Mouse (Mus musculus) cerebellum, postnatal 14 days (tissue): ENCODE results near the gene Hoxd4.

Source experiments
- DNase-seq, 2 experiments: peaks; one replicate each; pipeline ENCODE4 v3.0.0; 2021; ENCODE audit warnings: mixed read lengths in 2 of 2

Hoxd4 gene

DNA sequence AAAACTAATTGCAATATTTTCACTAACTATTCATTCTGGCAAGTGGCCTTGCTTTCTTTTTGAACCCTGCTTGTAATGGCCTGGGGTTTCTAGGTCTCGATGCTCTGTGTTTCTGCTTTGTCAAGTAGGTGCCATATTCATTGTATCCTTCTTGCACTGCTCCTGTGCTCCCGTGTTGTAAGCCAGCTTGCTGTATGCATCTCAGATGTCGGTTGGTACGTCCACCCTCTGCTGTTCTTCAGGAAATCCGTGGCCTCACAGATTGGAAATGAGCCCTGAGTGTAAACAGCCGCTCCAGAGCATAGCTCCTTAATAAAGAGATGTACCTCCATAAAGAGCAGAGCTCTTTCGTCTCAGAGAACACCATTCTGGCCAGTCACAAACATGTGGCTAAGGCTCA, 4.1 kb upstream of the Hoxd4 start:
- DNase-seq, result no peak

DNA sequence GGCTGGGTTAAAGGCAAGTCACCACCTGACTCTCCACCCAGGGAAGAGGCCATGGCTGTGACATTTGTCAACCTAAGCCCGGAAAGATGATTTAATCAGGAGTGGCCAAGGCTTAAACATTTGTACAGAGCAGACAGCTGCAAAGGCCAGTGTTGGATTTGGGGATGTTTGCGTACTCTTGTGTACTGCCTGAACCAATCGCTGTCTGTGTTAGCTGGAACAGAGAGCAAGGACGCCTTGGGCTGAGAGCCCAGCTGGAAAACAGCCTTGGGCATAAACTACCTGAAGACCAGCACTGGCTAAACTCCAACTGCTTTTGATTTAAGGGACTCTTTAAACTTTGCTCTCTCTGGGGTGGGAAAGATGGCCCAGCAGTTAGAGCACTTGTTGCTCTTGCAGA, 3.1 kb upstream of the Hoxd4 start:
- DNase-seq, result no peak

DNA sequence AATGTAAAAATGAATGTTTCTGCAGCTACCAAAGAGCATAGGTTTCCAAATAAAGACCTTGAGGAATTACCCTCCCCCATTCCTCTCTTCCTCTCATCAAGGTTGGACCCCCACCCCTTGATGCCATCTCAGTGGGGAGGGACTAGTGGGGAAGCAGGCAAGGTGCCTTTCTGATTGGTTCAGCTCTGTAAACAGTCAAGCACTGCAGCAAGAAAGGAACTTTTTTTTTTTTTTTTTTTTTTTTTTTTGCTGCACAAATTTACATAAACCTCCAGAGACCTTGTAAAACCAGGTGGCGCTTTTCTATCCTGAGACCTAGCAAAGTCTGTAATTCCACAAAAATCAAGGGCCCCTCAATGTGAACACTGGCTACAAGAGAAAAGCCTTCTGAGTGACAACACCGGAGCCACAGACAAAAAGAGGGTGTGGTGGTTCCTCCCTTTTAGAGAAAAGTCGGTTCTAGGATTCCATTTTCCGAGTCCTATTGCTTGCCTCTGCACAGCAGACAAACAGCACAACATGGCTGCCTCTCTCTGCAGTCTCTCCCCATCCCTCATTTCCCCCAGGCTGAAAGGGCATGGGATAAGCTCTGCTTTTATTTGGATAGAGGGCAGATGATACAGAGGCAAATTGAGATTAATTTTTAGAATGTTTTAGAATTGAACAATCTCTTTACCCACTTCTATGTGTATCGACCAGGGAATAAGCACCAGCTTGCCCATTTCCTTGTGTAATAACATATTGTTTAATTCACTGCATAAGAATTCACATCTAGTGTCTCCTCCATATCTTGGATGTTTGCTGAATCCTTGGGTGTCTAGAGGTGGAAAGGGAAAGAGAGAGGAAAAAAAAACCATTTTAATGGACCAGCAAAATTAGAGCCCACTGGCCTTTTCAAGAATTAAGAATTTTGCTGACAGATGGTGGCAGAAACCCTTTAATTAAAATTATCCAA, 2.0 kb upstream of the Hoxd4 start:
- no peak for DNase-seq

DNA sequence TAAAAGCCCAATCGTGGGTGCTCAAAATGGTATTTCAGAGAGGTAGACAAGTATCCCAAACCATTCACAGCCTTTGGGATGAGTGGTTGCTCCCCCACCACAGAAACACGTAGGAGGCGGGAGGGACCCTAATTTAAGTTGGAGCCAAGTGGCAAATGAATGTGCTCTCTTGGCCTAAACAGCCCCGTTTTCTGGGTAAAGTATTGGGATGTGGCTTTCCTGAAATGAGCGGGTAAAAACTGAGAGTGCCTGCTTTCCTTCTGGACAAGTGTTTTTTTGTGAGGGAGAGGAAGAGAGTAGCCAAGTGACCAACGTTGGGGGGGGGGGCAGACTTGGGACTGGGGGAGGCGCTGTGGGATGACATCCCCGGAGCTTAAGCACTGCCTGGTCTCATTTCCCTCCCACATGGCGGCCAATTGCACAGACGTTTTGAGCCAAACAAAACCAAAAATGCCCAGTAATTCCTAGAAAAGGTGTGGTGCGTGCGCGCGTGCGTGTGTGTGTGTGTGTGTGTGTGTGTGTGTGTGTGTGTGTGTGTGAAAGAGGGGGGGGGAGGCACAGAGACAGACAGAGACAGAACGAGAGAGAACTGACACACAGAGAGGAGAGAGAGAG, 693 bp upstream of the Hoxd4 start:
- DNase-seq, result no peak

DNA sequence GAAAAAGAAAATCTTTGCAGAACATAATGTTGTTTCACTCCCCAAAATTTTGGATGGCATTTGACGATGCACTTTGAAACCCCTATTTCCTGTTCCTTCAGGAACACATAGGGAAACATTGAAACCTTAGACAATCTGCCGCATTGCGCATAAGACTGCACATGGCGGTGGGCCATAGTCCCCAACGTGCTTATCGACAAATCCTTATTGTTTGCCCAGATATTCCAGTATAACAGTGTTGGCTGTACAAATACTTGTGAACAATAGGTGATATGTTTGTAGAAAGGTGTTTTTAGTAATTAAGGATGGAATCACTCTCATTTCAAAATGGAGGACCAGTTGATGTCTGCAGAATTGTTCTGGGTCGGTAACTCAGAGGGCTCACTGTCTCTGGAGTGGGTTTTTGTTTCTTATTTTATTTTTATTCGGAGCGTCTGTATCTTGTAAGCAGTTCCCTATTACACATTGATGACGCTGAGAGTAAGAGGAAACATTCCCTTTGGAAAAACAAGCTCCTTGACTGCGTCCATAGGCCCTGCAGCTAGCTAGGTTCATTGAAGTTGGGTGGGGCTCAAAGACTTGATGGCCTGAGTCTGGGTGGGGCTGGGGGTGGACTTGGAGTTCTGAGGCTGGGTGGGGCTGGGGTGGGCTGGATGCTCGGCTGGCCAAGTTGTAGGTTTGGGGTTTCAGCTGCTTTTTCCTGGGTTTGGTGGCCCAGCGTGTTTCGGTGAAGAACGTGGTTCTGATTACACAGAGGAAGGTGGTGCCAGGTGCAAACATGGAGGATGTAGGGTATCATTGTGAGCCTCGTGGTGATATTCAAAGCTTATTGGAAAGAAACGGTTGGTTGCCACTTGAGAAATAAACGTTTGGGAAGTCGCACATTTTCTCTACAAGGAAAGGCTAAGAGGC, 1.8 kb downstream of the Hoxd4 start:
- DNase-seq, result no peak

DNA sequence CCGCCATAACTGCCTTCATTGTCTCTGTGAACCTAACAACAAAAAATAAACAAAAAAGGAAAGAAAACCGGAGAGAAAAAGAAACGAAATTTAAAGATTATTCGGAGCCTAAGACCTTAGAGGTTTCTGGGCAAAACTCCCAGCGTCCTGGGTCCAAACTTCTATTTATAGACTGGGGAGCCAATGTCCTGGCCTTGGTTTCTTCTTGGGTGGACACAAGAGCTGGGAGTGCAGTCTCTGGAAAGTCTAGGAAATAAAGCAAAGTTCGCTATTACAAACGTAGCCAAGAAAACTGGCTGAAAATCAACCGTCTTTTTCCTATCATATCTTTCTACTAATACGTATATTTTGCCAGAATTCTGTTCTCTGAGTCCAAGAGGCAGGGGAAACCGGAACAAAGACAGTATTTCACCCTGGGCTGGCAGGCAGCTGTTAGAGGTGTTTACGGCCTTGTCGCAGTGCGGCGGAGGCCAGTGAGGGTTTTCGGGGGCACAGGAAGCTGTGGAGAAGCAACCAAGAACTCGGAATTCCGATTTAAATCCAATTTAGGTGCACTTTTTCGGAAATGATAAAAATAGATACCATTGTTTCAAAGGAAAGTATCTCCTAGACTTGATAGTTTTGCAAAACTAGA, 2.5 kb downstream of the Hoxd4 start:
- no peak for DNase-seq

DNA sequence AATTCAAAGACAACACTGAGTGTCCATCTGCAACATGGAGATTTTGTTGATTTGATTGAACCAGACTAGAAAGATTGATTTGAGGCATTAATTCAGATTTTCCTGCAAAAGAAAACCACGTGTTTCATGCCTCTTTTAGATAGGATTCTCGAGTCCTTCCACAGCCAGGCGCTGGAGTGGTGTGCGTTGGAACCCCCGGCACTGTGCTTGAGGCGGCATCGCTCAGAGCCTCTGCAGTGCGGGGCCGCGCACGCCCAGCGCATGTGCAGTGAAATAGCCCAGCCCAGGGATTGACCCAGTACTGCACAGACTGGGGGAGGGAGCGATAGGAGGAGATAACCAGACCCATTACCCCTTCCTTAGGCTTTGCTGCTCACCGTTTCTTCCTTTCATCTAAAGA, 3.2 kb downstream of the Hoxd4 start:
- no peak for DNase-seq

DNA sequence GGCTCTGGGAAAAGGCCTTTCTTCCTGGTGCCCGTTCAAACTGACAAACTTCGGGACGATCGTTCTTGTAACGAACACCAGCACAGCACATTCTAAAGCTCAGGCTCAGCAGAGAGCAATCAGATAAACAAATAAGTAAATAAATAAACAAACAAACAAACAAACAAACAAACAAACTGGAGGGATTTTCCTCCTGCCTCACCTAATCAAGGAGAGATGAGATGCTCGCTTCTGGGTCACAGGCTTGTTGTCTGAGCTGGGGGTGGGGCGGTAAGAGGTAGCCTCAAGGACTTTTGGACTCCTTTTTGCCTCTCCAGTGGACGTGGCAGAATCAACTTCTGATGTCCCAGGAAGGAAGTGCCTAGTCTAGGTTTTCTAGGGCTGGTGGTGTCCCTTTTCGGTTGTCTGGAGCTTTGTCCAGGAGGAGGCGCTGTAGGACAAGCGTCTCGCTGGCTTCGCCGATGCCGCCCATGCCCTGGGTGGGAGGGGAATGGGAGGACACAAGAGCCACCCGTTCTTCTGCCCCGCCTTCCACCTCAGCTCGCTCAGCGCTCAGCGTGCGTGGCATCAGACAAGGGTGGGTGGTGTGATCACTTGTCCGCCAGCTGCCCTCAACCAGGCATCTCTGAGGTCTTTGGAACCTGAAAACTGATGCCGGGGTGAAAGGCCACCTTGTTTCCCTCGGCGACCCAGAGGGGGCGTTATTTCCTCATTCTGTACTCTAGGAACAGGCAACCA, 3.9 kb downstream of the Hoxd4 start:
- peak; percentile 86 to 95 for DNase-seq

DNA sequence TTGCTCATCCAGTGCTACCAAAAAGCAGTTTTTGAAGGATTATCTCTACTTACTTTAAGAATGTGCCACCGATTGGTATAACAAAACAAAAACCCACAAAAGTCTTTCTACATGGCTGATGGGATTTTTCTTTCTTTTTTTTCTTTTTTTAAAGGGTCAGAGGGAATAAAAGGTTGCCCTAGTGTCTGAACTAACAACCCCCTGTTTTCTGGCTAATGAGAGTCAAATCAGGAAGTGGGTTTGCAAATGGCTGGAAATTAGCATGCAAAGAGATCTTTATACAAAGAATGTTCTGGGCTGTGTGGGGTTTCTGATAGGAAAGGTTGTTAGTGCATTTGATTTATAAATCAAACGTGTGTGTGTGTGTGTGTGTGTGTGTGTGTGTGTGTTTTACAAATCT, 8.7 kb downstream of the Hoxd4 start:
- DNase-seq, result no peak

DNA sequence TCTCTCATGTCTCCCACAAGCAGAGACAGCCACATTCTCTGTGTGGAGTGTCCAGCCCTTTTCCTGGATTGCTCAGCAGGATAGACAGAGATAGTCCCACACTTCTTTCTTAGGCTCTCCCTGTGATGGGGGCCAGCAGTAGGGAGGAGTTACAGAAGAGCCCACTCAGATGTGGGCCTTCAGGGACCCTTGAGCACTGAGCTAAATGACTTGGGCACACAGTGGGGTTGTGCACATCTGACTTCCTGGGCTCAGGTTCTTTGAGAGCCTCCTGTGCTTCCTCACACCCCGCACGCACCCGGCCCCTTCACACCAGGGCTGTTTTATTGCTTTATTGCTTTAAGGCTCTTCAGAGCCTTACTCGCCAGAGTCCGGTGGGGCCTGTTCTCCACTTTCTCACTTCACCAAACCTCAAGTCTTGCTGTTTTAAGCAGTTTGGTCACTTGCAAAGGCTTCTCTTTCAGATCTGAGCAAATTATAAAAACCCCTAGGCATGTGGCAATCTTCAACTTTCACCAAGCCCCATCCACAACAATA, 9.3 kb downstream of the Hoxd4 start:
- DNase-seq, result no peak

DNA sequence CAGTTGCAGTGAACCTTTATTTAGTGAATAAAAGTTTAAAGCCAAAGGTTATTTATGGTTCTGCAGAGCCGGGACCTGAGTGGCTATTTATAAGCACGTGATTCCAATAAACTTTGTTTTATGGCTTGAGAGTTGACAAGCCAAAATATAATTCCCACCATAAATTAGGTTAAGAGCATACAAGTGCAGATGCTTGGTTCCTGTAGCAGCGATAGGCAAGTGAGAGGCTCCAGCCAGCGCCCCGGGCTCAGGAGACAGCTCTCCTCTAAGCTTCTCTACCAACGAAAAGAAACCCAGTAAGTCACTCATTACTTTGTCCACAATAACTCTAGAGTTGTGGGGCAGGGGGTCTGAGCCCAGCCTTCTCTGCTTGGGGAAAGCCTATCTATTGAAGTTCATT, 10.2 kb downstream of the Hoxd4 start:
- DNase-seq, result no peak

DNA sequence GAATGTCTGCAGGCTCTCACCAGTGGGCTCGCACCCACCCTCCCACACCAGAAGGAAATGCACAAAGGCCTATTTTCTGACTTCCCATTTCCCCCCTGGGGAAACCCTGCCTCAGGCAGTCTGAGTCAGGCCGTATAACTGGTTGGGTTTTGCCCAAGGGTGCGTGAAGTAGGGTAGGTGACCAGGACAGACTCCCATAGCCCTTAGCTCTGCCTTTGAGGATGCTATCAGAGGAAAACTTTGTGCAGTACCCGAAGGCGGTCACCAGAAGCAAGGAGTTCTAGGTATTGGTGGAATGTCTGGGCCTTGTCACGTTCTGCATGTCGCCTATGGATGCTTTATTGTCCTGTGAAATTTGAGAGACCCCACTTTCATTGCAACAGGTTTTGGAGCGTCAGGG, 11.2 kb downstream of the Hoxd4 start:
- no peak for DNase-seq

DNA sequence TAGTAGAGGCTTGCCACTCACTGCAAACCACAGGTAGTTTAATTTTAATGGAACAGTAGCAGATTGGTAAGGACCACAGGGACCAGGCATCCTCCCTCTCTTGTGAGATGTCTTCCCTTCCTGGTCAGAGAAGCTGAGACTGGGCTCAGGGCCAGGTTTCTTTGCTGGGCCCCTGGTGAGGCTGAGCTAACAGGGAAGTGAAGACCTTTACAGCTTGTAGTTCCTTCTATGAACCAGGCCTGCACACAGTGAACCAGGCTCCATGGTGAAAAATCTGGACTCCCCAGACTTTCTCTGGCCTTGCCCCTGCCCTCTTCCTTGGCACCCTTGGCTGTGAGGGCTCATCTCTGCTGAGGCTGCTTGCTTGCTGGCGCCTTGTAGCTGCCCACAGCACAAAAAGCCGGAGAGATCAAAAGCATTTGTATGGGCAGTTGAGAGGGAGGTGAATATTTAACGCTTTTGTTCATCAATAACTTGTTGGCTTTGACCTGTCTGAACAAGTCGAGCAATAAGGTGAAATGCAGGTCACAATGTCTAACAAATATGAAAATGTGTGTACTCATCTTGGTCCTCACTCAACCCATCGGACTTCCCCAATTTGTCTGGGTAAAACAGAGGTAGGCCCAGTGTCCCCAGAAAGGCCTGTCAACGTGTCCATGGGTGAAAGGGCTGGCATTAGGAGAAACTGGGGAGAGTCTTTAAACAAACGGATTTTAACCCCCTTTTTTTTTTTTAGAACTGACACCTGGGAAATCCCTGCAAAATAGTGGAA, 12.7 kb downstream of the Hoxd4 start:
- no peak for DNase-seq

DNA sequence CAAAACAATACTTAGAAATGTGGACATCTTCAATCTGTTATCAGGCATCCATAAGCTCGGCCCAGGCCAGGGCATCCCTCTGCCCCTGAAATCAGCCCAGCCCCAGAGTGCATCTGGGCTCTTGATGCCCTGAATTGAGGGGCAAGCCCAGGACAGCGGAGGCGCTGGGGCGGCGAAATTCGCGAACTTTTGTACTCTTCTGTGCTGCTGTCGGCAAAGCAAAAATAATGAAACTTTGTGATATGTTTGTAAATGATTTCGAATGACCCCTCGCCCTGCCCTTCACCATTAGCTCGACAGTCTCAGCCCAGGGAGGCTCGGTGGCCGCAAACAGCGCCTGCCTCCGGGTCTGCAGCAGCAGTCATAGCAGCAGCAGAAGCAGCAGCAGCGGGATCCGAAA, 13.4 kb downstream of the Hoxd4 start:
- no peak for DNase-seq

DNA sequence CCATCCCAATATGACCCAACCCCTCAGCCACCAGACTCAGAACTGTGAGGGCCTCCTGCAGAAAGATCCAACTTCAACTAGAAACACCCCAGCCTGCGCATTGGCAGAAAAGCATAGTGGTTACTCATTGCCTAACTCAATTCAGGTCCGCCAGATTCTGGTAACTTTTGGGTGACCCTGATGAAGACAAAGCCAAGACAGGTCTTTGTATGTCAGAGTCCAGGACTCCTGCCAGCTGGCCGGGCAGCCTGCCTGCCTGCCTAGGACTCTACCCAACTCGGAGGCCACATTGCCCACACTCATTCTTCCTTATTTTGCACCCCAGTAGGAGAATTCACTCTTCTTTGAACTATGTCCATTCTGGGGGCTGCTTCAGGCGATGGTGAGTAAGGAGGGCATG, 14.8 kb downstream of the Hoxd4 start, which contains the start of gene Gm28230:
Gm28230 (plus strand) TSS at position 178 of the 400 bp plus-strand sequence.
- no peak for DNase-seq

DNA sequence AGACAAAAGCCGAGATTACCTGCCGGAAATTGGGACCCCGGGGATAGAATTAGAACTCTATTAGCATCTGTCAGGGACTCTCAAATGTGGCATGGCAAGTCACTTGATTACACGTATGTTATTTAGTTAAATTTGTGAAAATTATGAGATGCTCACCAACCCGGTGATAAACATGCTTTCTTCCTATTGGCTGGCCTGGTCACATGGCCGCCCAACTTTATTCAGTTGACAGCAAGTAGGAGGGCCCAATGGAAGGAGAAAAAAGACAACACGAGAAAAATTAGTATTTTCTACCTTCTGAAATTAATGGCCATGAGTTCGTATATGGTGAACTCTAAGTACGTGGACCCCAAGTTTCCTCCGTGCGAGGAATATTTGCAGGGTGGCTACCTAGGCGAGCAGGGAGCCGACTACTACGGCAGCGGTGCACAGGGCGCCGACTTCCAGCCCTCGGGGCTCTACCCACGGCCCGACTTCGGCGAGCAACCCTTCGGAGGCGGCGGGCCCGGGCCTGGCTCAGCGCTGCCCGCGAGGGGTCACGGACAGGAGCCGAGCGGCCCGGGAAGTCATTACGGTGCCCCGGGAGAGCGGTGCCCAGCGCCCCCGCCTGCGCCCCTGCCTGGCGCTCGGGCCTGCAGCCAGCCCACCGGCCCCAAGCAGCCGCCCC, 15.4 kb downstream of the Hoxd4 start:
- no peak for DNase-seq

DNA sequence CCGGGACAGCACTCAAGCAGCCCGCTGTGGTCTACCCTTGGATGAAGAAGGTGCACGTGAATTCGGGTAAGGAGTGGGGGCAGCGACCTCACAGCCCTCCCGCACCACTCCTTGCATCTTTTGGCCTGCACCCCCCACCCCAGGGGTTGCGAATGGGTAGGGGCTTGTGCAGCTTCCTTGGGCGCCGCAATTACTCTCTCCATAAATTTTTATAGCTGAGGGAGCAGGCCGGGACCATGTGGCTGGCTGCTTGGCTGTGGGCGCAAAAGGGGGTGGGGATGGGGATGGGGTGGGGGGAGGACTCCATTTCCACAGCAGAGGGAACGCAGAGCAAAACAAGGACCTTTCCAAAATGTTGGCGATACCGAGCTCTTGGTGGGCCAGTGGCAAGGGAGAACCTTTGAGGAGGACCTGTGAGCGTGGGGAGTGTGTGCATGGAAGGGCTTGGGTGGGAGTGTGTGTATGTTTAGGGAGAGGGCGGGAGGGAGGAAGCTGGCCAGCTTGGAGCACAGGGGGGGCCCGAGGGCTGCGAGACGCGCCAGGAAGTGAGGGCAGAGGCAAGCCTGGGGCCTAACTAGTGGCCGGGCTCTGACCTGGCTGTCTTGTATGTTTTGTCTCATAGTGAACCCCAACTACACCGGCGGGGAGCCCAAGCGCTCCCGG, 16.0 kb downstream of the Hoxd4 start:
- DNase-seq, result no peak

DNA sequence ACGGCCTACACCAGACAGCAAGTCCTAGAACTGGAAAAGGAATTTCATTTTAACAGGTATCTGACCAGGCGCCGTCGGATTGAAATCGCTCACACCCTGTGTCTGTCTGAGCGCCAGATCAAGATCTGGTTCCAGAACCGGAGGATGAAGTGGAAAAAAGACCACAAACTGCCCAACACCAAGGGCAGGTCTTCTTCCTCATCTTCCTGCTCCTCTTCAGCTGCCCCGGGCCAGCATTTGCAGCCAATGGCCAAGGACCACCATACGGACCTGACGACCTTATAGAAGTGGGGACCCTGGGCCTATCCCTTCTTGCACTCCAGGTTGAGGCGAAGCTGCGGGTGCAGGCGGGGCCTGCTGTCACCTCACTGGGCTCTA, 16.6 kb downstream of the Hoxd4 start:
- no peak for DNase-seq

DNA sequence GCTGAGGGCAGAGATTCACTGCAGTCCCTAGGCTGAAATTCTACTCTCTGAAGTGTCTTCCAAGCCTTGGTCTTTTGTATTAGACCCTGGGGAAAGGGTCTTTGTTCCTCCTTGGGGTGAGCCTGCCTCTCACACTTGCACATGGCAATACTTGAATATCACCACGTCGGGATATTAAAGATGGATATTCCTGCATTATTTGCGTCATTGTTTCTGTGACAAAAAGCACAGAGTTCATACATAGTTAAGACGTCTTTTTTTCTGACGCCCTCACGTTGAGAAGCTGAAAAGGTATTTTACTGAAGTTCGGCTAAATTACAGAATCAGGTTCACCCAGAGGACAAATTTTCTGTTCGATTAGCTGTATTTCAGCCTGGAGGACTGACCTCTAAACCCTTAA, 18.6 kb downstream of the Hoxd4 start:
- no peak for DNase-seq

DNA sequence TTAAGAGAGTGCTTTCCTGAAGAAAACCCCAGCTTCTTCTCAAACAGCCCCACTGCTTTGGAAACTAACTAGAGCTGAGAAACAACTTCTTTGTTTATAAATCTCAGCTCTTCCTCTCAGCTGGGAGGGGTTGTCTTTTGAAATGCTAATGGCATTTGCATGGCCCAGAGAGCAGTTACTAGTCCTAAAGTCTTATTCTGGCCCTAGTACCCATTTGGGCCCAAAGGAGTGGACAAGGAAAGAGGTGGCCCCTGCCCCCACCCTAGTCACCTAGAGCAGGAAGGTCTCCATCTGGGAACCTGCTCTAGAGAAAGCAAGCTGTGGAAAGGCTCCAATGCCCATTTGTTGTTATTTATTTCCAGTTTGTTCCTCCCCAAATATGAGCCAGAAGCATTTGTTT, 19.3 kb downstream of the Hoxd4 start:
- DNase-seq, result no peak
